ENCODE assay signal across 16 mouse cellular contexts in genomic region chr12:101905817-101906216, GRCm38 (mm10). TPM values are rescaled to one million over a fixed set of nuclear protein-coding genes. Genes with fewer than 3 reads are reported as not detected.
DNase-seq lines count a peak whose midpoint lies in the region; ATAC-seq and TF ChIP-seq lines count a peak whose summit lies in the region.
"Had no signal": no experiment of that assay in that cellular context is flagged by ENCODE, and none has a peak within 500 bp of the region (broad histone marks: within the 10 kb centered on the region; RNA-seq: fewer than 3 reads in every experiment).

No protein-coding gene starts in this region.

- H3K27ac ChIP-seq in liver, postnatal 0 days (ENCODE audit: low read depth): peak overlapping the region; percentile 57; the same call in 1 of the 2 replicates
- H3K27ac ChIP-seq in liver, embryonic 11.5 days (ENCODE audit: low read depth, low read length): no peak overlapping the region
- H3K27ac ChIP-seq in bone marrow, adult 2 months (ENCODE audit: control insufficient read depth, insufficient read depth, low read depth, low read length, poor library complexity): peak overlapping the region; percentile 70
- no peak overlapping the region for H3K27ac ChIP-seq in lung, postnatal 0 days (ENCODE audit: low read length)
- H3K27ac ChIP-seq: hindbrain, embryonic 13.5 days; liver, embryonic 13.5 days; neural tube, embryonic 15.5 days had no signal

- H3K36me3 ChIP-seq in liver, postnatal 0 days (replicated peaks; ENCODE audit: insufficient read depth, low read length): peaks cover 15% of the 10 kb centered on the region
- H3K36me3 ChIP-seq in liver, embryonic 11.5 days (ENCODE audit: control insufficient read depth, insufficient read depth, low read length): peaks cover 10% of the 10 kb centered on the region
- no peaks in the 10 kb centered on the region for H3K36me3 ChIP-seq in lung, postnatal 0 days (ENCODE audit: insufficient read depth, low read length)

- TF ChIP-seq EP300 in liver, postnatal 0 days (IDR thresholded peaks at IDR 0.05; ENCODE audit: low read depth): no peak
- no peak for TF ChIP-seq EP300 in lung, postnatal 0 days (IDR thresholded peaks at IDR 0.05)

- H3K9me3 ChIP-seq in liver, postnatal 0 days (ENCODE audit: low read length): no peaks in the 10 kb centered on the region
- no peaks in the 10 kb centered on the region for H3K9me3 ChIP-seq in liver, embryonic 11.5 days (ENCODE audit: control insufficient read depth, low read length)
- H3K9me3 ChIP-seq in lung, postnatal 0 days (ENCODE audit: low read length): no peaks in the 10 kb centered on the region
- H3K9me3 ChIP-seq: hindbrain, embryonic 13.5 days; liver, embryonic 13.5 days; neural tube, embryonic 15.5 days had no signal

- TF ChIP-seq CTCF in liver, postnatal 0 days (IDR thresholded peaks at IDR 0.05; ENCODE audit: low read depth): no peak
- no peak for TF ChIP-seq CTCF in bone marrow, adult 2 months (IDR thresholded peaks at IDR 0.05; ENCODE audit: control insufficient read depth, insufficient read depth, low read length)
- no peak for TF ChIP-seq CTCF in lung, postnatal 0 days (IDR thresholded peaks at IDR 0.05)

- H3K4me3 ChIP-seq in liver, postnatal 0 days (ENCODE audit: low read depth, low read length): no peak overlapping the region
- no peak overlapping the region for H3K4me3 ChIP-seq in liver, embryonic 11.5 days (ENCODE audit: low read depth, low read length)
- H3K4me3 ChIP-seq in bone marrow, adult 2 months (replicated peaks; ENCODE audit: control insufficient read depth, low read depth, low read length): no peak overlapping the region
- no peak overlapping the region for H3K4me3 ChIP-seq in lung, postnatal 0 days (ENCODE audit: low read depth, low read length)
- H3K4me3 ChIP-seq: erythroblast, embryonic 14.5 days; hindbrain, embryonic 13.5 days; liver, embryonic 13.5 days; neural tube, embryonic 15.5 days had no signal

- no peak for ATAC-seq in liver, postnatal 0 days
- no peak for ATAC-seq in liver, embryonic 11.5 days (replicated peaks; ENCODE audit: low FRiP score)
- ATAC-seq in monocyte, adult 5-6 weeks (replicated peaks; ENCODE audit: insufficient number of reproducible peaks, low FRiP score, low TSS enrichment, poor library complexity, severe bottlenecking): peak; percentile 35; the same call in 1 of the 2 replicates
- no peak for ATAC-seq in lung, postnatal 0 days

- no peak for TF ChIP-seq POLR2A in bone marrow, adult 2 months (IDR thresholded peaks at IDR 0.05; ENCODE audit: borderline replicate concordance, control insufficient read depth, low read depth, low read length)

- 55% methylated on average over 12 of the region's 12 CpGs for WGBS in liver, postnatal 0 days (ENCODE audit: insufficient replicate concordance)
- 83% methylated on average over 12 of the region's 12 CpGs for WGBS in liver, embryonic 11.5 days
- 34% methylated on average over 12 of the region's 12 CpGs for WGBS in bone marrow, adult 2 months
- 87% methylated on average over 12 of the region's 12 CpGs for WGBS in lung, postnatal 0 days

- DNase-seq in liver, postnatal 0 days: peak; percentile 21
- no peak for DNase-seq in liver, embryonic 11.5 days (ENCODE audit: low spot score)
- peak; percentile 30 to 38 for DNase-seq in thymus, postnatal 36 days
- DNase-seq in lung, adult 18-20 months: no peak
- DNase-seq in cerebellum, adult 8-10 months: no peak
- no peak for DNase-seq in lung, postnatal 0 days (ENCODE audit: low spot score)
- DNase-seq: cerebellum, adult 9-10 months; embryo, embryonic 11 days; gastrocnemius, postnatal 14 days; kidney, adult 8-10 months; liver, embryonic 13.5 days had no signal

- H3K9ac ChIP-seq in liver, postnatal 0 days (replicated peaks): no peak overlapping the region
- H3K9ac ChIP-seq in liver, embryonic 11.5 days (ENCODE audit: low read depth, low read length): no peak overlapping the region
- H3K9ac ChIP-seq in lung, postnatal 0 days (replicated peaks; ENCODE audit: low read depth): no peak overlapping the region
- H3K9ac ChIP-seq: hindbrain, embryonic 13.5 days; liver, embryonic 13.5 days; neural tube, embryonic 15.5 days had no signal

- no peaks in the 10 kb centered on the region for H3K27me3 ChIP-seq in liver, postnatal 0 days (ENCODE audit: insufficient read depth, low read length)
- H3K27me3 ChIP-seq in liver, embryonic 11.5 days (replicated peaks; ENCODE audit: control insufficient read depth, insufficient read depth, low read length): no peaks in the 10 kb centered on the region
- H3K27me3 ChIP-seq in lung, postnatal 0 days (replicated peaks; ENCODE audit: insufficient read depth, low read length): no peaks in the 10 kb centered on the region
- H3K27me3 ChIP-seq: hindbrain, embryonic 13.5 days; liver, embryonic 13.5 days; neural tube, embryonic 15.5 days had no signal

- H3K4me1 ChIP-seq in liver, postnatal 0 days (ENCODE audit: insufficient read depth): peaks cover 8% of the 10 kb centered on the region
- H3K4me1 ChIP-seq in liver, embryonic 11.5 days (replicated peaks; ENCODE audit: control insufficient read depth, insufficient read depth, low read length): no peaks in the 10 kb centered on the region
- H3K4me1 ChIP-seq in bone marrow, adult 2 months (ENCODE audit: control insufficient read depth, insufficient read depth, low read length): peaks cover 2% of the 10 kb centered on the region; the same call in 1 of the 2 replicates
- no peaks in the 10 kb centered on the region for H3K4me1 ChIP-seq in lung, postnatal 0 days (ENCODE audit: insufficient read depth, low read depth, low read length)

- peak overlapping the region; percentile 2 for H3K4me2 ChIP-seq in liver, postnatal 0 days (ENCODE audit: low read depth, low read length)
- H3K4me2 ChIP-seq in liver, embryonic 11.5 days: no peak overlapping the region
- H3K4me2 ChIP-seq in lung, postnatal 0 days (replicated peaks; ENCODE audit: low read depth, low read length): no peak overlapping the region
- H3K4me2 ChIP-seq: hindbrain, embryonic 13.5 days; liver, embryonic 13.5 days; neural tube, embryonic 15.5 days had no signal

RNA-seq across cellular contexts. Expression of gene Trip11, which starts 7.2 kb away (rescaled TPM):
- polyA plus RNA-seq in liver, postnatal 0 days (2015; fragmentation: Nextera tagmentation; extraction: Ambion mirVana): 8.1 and 12.0 TPM in 2 replicates
- polyA plus RNA-seq in liver, embryonic 11.5 days (2014; fragmentation: Nextera tagmentation; extraction: Ambion mirVana): 10.4 TPM in 2 replicates
- 7.9 and 17.8 TPM in 2 replicates for polyA plus RNA-seq in bone marrow, adult 2 months (2011; ENCODE audit: insufficient read depth, insufficient read length, low replicate concordance, missing spikeins)
- 72.2 to 108 TPM (median 74.4 TPM) in 3 replicates for total RNA-seq in monocyte, adult 5-6 weeks (2017)
- polyA plus RNA-seq in lung, postnatal 0 days (2015; fragmentation: Nextera tagmentation; extraction: Ambion mirVana): 30.8 and 33.4 TPM in 2 replicates

RNA-seq across cellular contexts. Expression of gene Atxn3, which starts 52.2 kb away (rescaled TPM):
- polyA plus RNA-seq in liver, postnatal 0 days (2015; fragmentation: Nextera tagmentation; extraction: Ambion mirVana): 7.4 and 7.6 TPM in 2 replicates
- 21.4 and 23.4 TPM in 2 replicates for polyA plus RNA-seq in liver, embryonic 11.5 days (2014; fragmentation: Nextera tagmentation; extraction: Ambion mirVana)
- polyA plus RNA-seq in bone marrow, adult 2 months (2011; ENCODE audit: insufficient read depth, insufficient read length, low replicate concordance, missing spikeins): 8.1 and 8.2 TPM in 2 replicates
- total RNA-seq in monocyte, adult 5-6 weeks (2017): 48.3 to 49.7 TPM (median 49.6 TPM) in 3 replicates
- polyA plus RNA-seq in lung, postnatal 0 days (2015; fragmentation: Nextera tagmentation; extraction: Ambion mirVana): 14.1 and 15.3 TPM in 2 replicates

Comparison
In these comparisons a context has a peak if more than half of its experiments do, and no peak if none do; other contexts are left out.
1. DNase-seq: peak in liver, postnatal 0 days (single experiment) and thymus, postnatal 36 days (2 of 2); none in liver, embryonic 11.5 days (single experiment), lung, adult 18-20 months (0 of 2), cerebellum, adult 8-10 months (single experiment) and lung, postnatal 0 days (single experiment).
2. H3K27ac ChIP-seq: peak in liver, postnatal 0 days (single experiment) and bone marrow, adult 2 months (single experiment); none in liver, embryonic 11.5 days (single experiment) and lung, postnatal 0 days (single experiment).